Mouse (Mus musculus): ENCODE results near the gene Slc35b1. TPM values are rescaled to one million over a fixed set of nuclear protein-coding genes. Genes with fewer than 3 reads are reported as not detected.

The Slc35b1 gene
- 63.6 and 70.6 TPM in 2 replicates for polyA plus RNA-seq (2012; rRNA removed)

- peak within 1 kb of the TSS; percentile 92 for H3K27ac ChIP-seq (ENCODE audit: insufficient read depth, low read depth, low read length)
- H3K36me3 ChIP-seq (ENCODE audit: control insufficient read depth, insufficient read depth, low read length) = no peaks in the 10 kb centered on the region
- peak within 1 kb of the TSS; percentile 96 for H3K4me3 ChIP-seq (ENCODE audit: insufficient read depth, low read depth, low read length)
- H3K4me1 ChIP-seq (ENCODE audit: control insufficient read depth, insufficient read depth, low read length) = no peaks in the 10 kb centered on the region
- H3K27me3 ChIP-seq (replicated peaks; ENCODE audit: control insufficient read depth, insufficient read depth, low read length) = no peaks in the 10 kb centered on the region
- under 1% methylated on average over 42 of the region's 42 CpGs for WGBS
- peak; percentile 99 for DNase-seq
- TF ChIP-seq POLR2A (IDR thresholded peaks at IDR 0.05; ENCODE audit: low read depth, low read length) (no peak), CTCF (conservative IDR thresholded peaks at IDR 0.05; ENCODE audit: insufficient read depth, insufficient read length, low read depth, low read length) (peak; percentile 90)
Measured at GRCm38 (mm10) chr11:95384319-95384972, at the start of gene Slc35b1. Gene Slc35b1, plus strand, starts transcription at chr11:95384692.

GRCm38 (mm10) chr11:95336568-95337128 is 47.8 kb upstream of the Slc35b1 start, which contains the start of gene Fam117a:
Gene Fam117a, plus strand, starts transcription at chr11:95337018.
- Histone ChIP-seq H3K36me3 (ENCODE audit: control insufficient read depth, insufficient read depth, low read length) (no peaks in the 10 kb centered on the region), H3K4me1 (ENCODE audit: control insufficient read depth, insufficient read depth, low read length) (peaks cover 17% of the 10 kb centered on the region; the same call in 1 of the 2 replicates), H3K4me3 (ENCODE audit: insufficient read depth, low read depth, low read length) (peak within 1 kb of the TSS; percentile 87), H3K27ac (ENCODE audit: insufficient read depth, low read depth, low read length) (peak within 1 kb of the TSS; percentile 33; the same call in 1 of the 2 replicates), H3K27me3 (replicated peaks; ENCODE audit: control insufficient read depth, insufficient read depth, low read length) (no peaks in the 10 kb centered on the region)
- peak; percentile 95 for DNase-seq
- 2% methylated on average over 24 of the region's 27 CpGs for WGBS
- TF ChIP-seq POLR2A (IDR thresholded peaks at IDR 0.05; ENCODE audit: low read depth, low read length) (no peak), CTCF (conservative IDR thresholded peaks at IDR 0.05; ENCODE audit: insufficient read depth, insufficient read length, low read depth, low read length) (no peak)

DNA sequence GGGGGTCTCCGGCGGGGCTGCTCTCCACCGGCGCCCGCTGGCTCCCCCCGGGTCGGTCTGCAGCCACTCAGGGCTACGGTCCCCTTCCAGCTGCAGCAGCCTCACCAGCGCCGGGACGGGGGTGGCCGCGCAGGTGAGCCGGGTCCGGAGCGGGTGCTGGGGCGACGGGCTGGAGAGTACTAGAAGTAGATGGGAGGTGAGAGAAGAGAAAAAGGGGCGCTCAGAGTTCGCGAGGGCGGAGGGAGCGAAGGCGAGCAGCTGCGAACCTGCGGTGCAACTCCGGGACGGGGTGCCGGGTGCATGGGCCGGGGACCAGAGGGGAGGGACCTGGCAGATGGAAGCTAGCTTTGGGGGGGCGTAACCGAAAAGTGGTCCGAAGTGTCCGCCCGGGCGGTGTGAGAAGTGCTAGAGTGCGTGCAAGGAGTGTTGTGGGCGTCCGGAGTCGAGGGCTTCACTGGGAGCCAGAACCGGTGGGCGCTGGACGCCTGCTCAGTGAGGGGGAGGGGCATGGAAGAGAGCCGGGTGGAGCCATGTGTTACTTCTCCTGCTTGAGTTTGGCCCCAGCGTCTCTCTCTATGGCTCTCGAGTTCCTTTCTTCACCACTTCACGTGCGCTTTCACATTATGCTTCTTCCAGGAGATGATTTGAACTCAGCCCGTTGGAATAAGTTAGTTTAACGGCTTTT is 47.2 kb upstream of the Slc35b1 start:
- TF ChIP-seq CTCF (conservative IDR thresholded peaks at IDR 0.05; ENCODE audit: insufficient read depth, insufficient read length, low read depth, low read length) (no peak), POLR2A (IDR thresholded peaks at IDR 0.05; ENCODE audit: low read depth, low read length) (no peak)
- Histone ChIP-seq H3K4me3 (ENCODE audit: insufficient read depth, low read depth, low read length) (peak overlapping the region; percentile 87), H3K36me3 (ENCODE audit: control insufficient read depth, insufficient read depth, low read length) (no peaks in the 10 kb centered on the region), H3K27ac (ENCODE audit: insufficient read depth, low read depth, low read length) (peak overlapping the region; percentile 33; the same call in 1 of the 2 replicates), H3K4me1 (ENCODE audit: control insufficient read depth, insufficient read depth, low read length) (peaks cover 17% of the 10 kb centered on the region; the same call in 1 of the 2 replicates), H3K27me3 (replicated peaks; ENCODE audit: control insufficient read depth, insufficient read depth, low read length) (no peaks in the 10 kb centered on the region)
- WGBS = 2% methylated on average over 50 of the region's 50 CpGs
- peak; percentile 58 for DNase-seq

GRCm38 (mm10) chr11:95337846-95338342 is 46.6 kb upstream of the Slc35b1 start:
- Histone ChIP-seq H3K27me3 (replicated peaks; ENCODE audit: control insufficient read depth, insufficient read depth, low read length) (no peaks in the 10 kb centered on the region), H3K36me3 (ENCODE audit: control insufficient read depth, insufficient read depth, low read length) (no peaks in the 10 kb centered on the region), H3K4me1 (ENCODE audit: control insufficient read depth, insufficient read depth, low read length) (peaks cover 17% of the 10 kb centered on the region; the same call in 1 of the 2 replicates), H3K4me3 (ENCODE audit: insufficient read depth, low read depth, low read length) (peak overlapping the region; percentile 38; the same call in 1 of the 2 replicates), H3K27ac (ENCODE audit: insufficient read depth, low read depth, low read length) (0 out of 2 replicates have a peak overlapping the region, but pooled peaks have one; percentile 33)
- WGBS = 31% methylated on average over 9 of the region's 9 CpGs
- no peak for DNase-seq
- TF ChIP-seq POLR2A (IDR thresholded peaks at IDR 0.05; ENCODE audit: low read depth, low read length) (no peak), CTCF (conservative IDR thresholded peaks at IDR 0.05; ENCODE audit: insufficient read depth, insufficient read length, low read depth, low read length) (no peak)

GRCm38 (mm10) chr11:95339471-95340021 is 44.9 kb upstream of the Slc35b1 start:
- Histone ChIP-seq H3K27ac (ENCODE audit: insufficient read depth, low read depth, low read length) (no peak overlapping the region), H3K4me3 (ENCODE audit: insufficient read depth, low read depth, low read length) (no peak overlapping the region), H3K27me3 (replicated peaks; ENCODE audit: control insufficient read depth, insufficient read depth, low read length) (no peaks in the 10 kb centered on the region), H3K36me3 (ENCODE audit: control insufficient read depth, insufficient read depth, low read length) (no peaks in the 10 kb centered on the region), H3K4me1 (ENCODE audit: control insufficient read depth, insufficient read depth, low read length) (peaks cover 17% of the 10 kb centered on the region; the same call in 1 of the 2 replicates)
- WGBS = 53% methylated on average over 14 of the region's 14 CpGs
- no peak for DNase-seq
- no peak for TF ChIP-seq POLR2A (IDR thresholded peaks at IDR 0.05; ENCODE audit: low read depth, low read length)
- no peak for TF ChIP-seq CTCF (conservative IDR thresholded peaks at IDR 0.05; ENCODE audit: insufficient read depth, insufficient read length, low read depth, low read length)

- H3K36me3 ChIP-seq (ENCODE audit: control insufficient read depth, insufficient read depth, low read length) = no peaks in the 10 kb centered on the region
- 67% methylated on average over 1 of the region's 1 CpGs for WGBS
- no peaks in the 10 kb centered on the region for H3K27me3 ChIP-seq (replicated peaks; ENCODE audit: control insufficient read depth, insufficient read depth, low read length)
- no peak for TF ChIP-seq POLR2A (IDR thresholded peaks at IDR 0.05; ENCODE audit: low read depth, low read length)
- no peak for TF ChIP-seq CTCF (conservative IDR thresholded peaks at IDR 0.05; ENCODE audit: insufficient read depth, insufficient read length, low read depth, low read length)
- DNase-seq = no peak
- no peak overlapping the region for H3K27ac ChIP-seq (ENCODE audit: insufficient read depth, low read depth, low read length)
- peaks cover 17% of the 10 kb centered on the region; the same call in 1 of the 2 replicates for H3K4me1 ChIP-seq (ENCODE audit: control insufficient read depth, insufficient read depth, low read length)
- H3K4me3 ChIP-seq (ENCODE audit: insufficient read depth, low read depth, low read length) = no peak overlapping the region
Measured at GRCm38 (mm10) chr11:95340259-95340658, 44.2 kb upstream of the Slc35b1 start.
